Mouse (Mus musculus) forebrain, embryonic 15.5 days (tissue): ENCODE measurements around the gene Brk1. TPM values are rescaled to one million over a fixed set of nuclear protein-coding genes. Genes with fewer than 3 reads are reported as not detected.

Experiments
- ATAC-seq: fragments of 200-750 bp; cut with Nextera tagmentation; replicated peaks from 2 replicates; pipeline ENCODE4 v1.8.0; 2017; ENCODE audit warnings: mild to moderate bottlenecking, moderate TSS enrichment, moderate library complexity
- H3K27ac ChIP-seq: fragments of 300-500 bp; sonication (generic); replicated peaks from 2 replicates; pipeline ENCODE4 v1.5.1; 2015; ENCODE audit warnings: mild to moderate bottlenecking, inconsistent platforms
- H3K27me3 ChIP-seq: fragments of 300-500 bp; sonication (generic); 2 replicates; pipeline ENCODE4 v1.6.1; 2015; ENCODE audit warnings: inconsistent platforms
- H3K36me3 ChIP-seq: fragments of 300-500 bp; sonication (generic); 2 replicates; pipeline ENCODE4 v1.6.1; 2015; ENCODE audit warnings: mild to moderate bottlenecking, inconsistent platforms
- H3K4me1 ChIP-seq: fragments of 300-500 bp; sonication (generic); 2 replicates; pipeline ENCODE4 v1.6.1; 2015; ENCODE audit warnings: inconsistent platforms
- H3K4me2 ChIP-seq: fragments of 300-500 bp; sonication (generic); replicated peaks from 2 replicates; pipeline ENCODE4 v1.6.1; 2015; ENCODE audit warnings: mild to moderate bottlenecking, inconsistent platforms
- H3K4me3 ChIP-seq: fragments of 300-500 bp; sonication (generic); 2 replicates; pipeline ENCODE4 v1.5.1; 2015; ENCODE audit warnings: mild to moderate bottlenecking, inconsistent platforms
- H3K9ac ChIP-seq: fragments of 300-500 bp; sonication (generic); replicated peaks from 2 replicates; pipeline ENCODE4 v1.6.1; 2015; ENCODE audit warnings: mild to moderate bottlenecking, inconsistent platforms
- H3K9me3 ChIP-seq: fragments of 300-500 bp; sonication (generic); 2 replicates; pipeline ENCODE4 v1.6.1; 2016; ENCODE audit warnings: inconsistent platforms
- WGBS: fragments of 180-500 bp; shearing (Covaris S2); methylation state at CpG from one replicate; pipeline ENCODE4 v1.1.7; 2015; ENCODE audit warnings: mixed read lengths; 5-methylcytosine and 5-hydroxymethylcytosine counted together
- polyA plus RNA-seq: library from polyadenylated mRNA; unstranded; fragments of >200 nt; fragmentation: Nextera tagmentation; extraction: Ambion mirVana; gene quantifications from 2 replicates; pipeline ENCODE4 v1.2.1, GENCODE M21; 2015

Gene Brk1
- polyA plus RNA-seq: 239 and 240 TPM in 2 replicates

- H3K27ac ChIP-seq: peak within 1 kb of the TSS; percentile 75
- H3K4me1 ChIP-seq: peaks cover 22% of the 10 kb centered on the region
- H3K4me3 ChIP-seq: peak within 1 kb of the TSS; percentile 96
- H3K4me2 ChIP-seq: peak within 1 kb of the TSS; percentile 88
- H3K9me3 ChIP-seq: no peaks in the 10 kb centered on the region
- under 1% methylated on average over 56 of the region's 65 CpGs for WGBS
- ATAC-seq: peak; percentile 95
- no peaks in the 10 kb centered on the region for H3K27me3 ChIP-seq
- H3K36me3 ChIP-seq: no peaks in the 10 kb centered on the region
- peak within 1 kb of the TSS; percentile 87 for H3K9ac ChIP-seq
Observed at GRCm38 (mm10) chr6:113604432-113605223, at the start of gene Brk1. Gene Brk1, plus strand, starts transcription at chr6:113604772.

- Histone ChIP-seq H3K9me3 (no peaks in the 10 kb centered on the region), H3K36me3 (no peaks in the 10 kb centered on the region), H3K9ac (no peak overlapping the region), H3K4me1 (no peaks in the 10 kb centered on the region), H3K27ac (no peak overlapping the region), H3K4me3 (no peak overlapping the region), H3K4me2 (no peak overlapping the region), H3K27me3 (no peaks in the 10 kb centered on the region)
- WGBS: 63% methylated on average over 6 of the region's 6 CpGs
- no peak for ATAC-seq
Observed at GRCm38 (mm10) chr6:113559736-113560135, 44.8 kb upstream of the Brk1 start.

DNA sequence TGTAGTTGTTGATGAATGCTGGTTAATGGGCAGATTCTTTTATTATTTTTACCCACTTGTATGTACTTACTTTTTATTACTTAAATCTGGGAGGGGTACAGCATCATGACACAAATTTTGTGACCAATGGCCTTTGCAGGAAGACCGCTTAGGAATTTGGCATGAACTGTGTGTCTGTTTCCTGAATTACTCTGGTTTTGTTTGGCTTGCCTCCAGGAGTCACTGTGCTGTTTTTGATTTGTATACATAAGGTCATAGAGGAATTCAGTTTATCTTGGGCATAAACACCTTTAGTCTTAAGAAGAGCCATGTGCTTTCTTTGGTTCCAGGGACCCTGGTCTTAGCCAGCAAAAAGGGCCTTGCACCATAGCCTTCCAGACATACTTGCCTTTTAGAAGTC, 40.0 kb upstream of the Brk1 start:
- Histone ChIP-seq H3K4me2 (no peak overlapping the region), H3K36me3 (no peaks in the 10 kb centered on the region), H3K27me3 (no peaks in the 10 kb centered on the region), H3K27ac (no peak overlapping the region), H3K9ac (no peak overlapping the region), H3K4me1 (no peaks in the 10 kb centered on the region), H3K9me3 (no peaks in the 10 kb centered on the region), H3K4me3 (no peak overlapping the region)
- ATAC-seq: no peak
- WGBS: 98% methylated on average over 1 of the region's 1 CpGs

DNA sequence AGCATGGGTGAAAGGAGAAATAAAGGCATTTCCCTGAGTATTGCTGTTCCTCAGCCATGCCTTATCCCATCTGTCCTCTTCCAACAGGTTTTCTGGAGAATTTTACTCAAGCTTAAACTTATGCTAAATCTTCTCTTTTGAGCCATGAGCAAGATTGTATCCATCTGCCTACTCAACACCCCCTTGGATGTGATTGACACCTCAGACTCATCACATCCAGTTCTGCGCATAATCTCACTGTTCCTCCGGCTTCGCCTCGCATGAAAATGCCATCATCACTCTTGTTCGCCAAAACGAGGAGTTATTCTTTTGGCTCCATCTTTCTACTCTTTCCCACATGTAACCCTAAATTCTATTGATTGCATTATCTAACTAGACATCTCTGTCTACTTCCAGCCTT, 28.5 kb upstream of the Brk1 start:
- no peak overlapping the region for H3K4me3 ChIP-seq
- no peak overlapping the region for H3K27ac ChIP-seq
- no peak for ATAC-seq
- peaks cover 3% of the 10 kb centered on the region; the same call in 1 of the 2 replicates for H3K36me3 ChIP-seq
- H3K9ac ChIP-seq: no peak overlapping the region
- no peaks in the 10 kb centered on the region for H3K27me3 ChIP-seq
- H3K4me2 ChIP-seq: no peak overlapping the region
- 95% methylated on average over 6 of the region's 6 CpGs for WGBS
- no peaks in the 10 kb centered on the region for H3K4me1 ChIP-seq
- no peaks in the 10 kb centered on the region for H3K9me3 ChIP-seq

- H3K27ac ChIP-seq: no peak overlapping the region
- no peak for ATAC-seq
- H3K9ac ChIP-seq: no peak overlapping the region
- no peaks in the 10 kb centered on the region for H3K9me3 ChIP-seq
- peaks cover 3% of the 10 kb centered on the region; the same call in 1 of the 2 replicates for H3K36me3 ChIP-seq
- no peaks in the 10 kb centered on the region for H3K27me3 ChIP-seq
- H3K4me2 ChIP-seq: no peak overlapping the region
- no peaks in the 10 kb centered on the region for H3K4me1 ChIP-seq
- WGBS: 96% methylated on average over 3 of the region's 3 CpGs
- H3K4me3 ChIP-seq: no peak overlapping the region
Observed at GRCm38 (mm10) chr6:113579306-113579705, 25.3 kb upstream of the Brk1 start.

GRCm38 (mm10) chr6:113583023-113583422, 21.5 kb upstream of the Brk1 start:
- H3K9ac ChIP-seq: no peak overlapping the region
- no peak for ATAC-seq
- no peak overlapping the region for H3K4me3 ChIP-seq
- H3K4me2 ChIP-seq: no peak overlapping the region
- no peaks in the 10 kb centered on the region for H3K27me3 ChIP-seq
- H3K9me3 ChIP-seq: no peaks in the 10 kb centered on the region
- H3K4me1 ChIP-seq: no peaks in the 10 kb centered on the region
- 94% methylated on average over 4 of the region's 4 CpGs for WGBS
- no peak overlapping the region for H3K27ac ChIP-seq
- H3K36me3 ChIP-seq: no peaks in the 10 kb centered on the region

- 88% methylated on average over 5 of the region's 5 CpGs for WGBS
- Histone ChIP-seq H3K9ac (no peak overlapping the region), H3K9me3 (no peaks in the 10 kb centered on the region), H3K27me3 (no peaks in the 10 kb centered on the region), H3K36me3 (no peaks in the 10 kb centered on the region), H3K4me2 (no peak overlapping the region), H3K27ac (no peak overlapping the region), H3K4me1 (no peaks in the 10 kb centered on the region), H3K4me3 (no peak overlapping the region)
- ATAC-seq: no peak
Observed at GRCm38 (mm10) chr6:113585065-113585464, 19.5 kb upstream of the Brk1 start.

DNA sequence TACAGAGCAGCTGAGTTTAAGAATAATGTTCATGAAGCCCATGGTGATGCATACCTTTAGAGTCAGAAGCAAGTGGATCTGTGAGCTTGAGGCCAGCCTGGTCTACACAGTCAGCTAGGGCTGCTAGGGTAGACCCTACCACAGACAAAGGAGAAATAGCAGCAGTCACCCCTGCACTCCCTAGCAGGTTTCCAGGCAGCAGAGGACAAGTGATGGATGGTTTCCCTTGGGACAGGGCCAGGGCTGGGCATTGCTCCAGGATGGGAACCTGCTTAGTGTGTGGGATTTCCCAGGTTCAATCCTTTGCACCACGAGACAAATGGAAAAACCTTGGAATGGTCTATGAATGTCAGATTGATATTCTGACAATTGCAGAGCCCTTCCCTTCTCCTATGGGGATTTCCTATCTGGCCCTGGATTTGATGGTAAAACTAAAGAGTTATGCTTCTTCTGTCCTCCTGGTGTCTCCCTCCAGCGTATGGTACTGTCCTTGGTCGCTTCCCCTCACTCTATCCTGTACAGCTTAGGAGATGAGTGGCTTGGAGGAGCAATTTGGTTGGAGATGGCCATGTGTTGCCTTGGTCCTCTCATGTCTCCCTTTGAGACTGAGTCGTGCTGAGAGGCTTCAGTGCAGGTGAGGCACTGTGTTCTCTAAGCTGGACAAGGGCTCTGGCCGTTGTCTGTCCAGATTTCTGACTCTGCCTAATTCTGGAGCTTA, 17.9 kb upstream of the Brk1 start:
- Histone ChIP-seq H3K4me2 (no peak overlapping the region), H3K27ac (no peak overlapping the region), H3K4me3 (no peak overlapping the region), H3K4me1 (no peaks in the 10 kb centered on the region), H3K36me3 (no peaks in the 10 kb centered on the region), H3K9me3 (no peaks in the 10 kb centered on the region), H3K9ac (no peak overlapping the region), H3K27me3 (no peaks in the 10 kb centered on the region)
- WGBS: 72% methylated on average over 5 of the region's 5 CpGs
- no peak for ATAC-seq

GRCm38 (mm10) chr6:113592637-113593036, 11.9 kb upstream of the Brk1 start:
- Histone ChIP-seq H3K4me1 (no peaks in the 10 kb centered on the region), H3K4me2 (no peak overlapping the region), H3K36me3 (no peaks in the 10 kb centered on the region), H3K9me3 (no peaks in the 10 kb centered on the region), H3K4me3 (no peak overlapping the region), H3K27me3 (no peaks in the 10 kb centered on the region), H3K9ac (no peak overlapping the region), H3K27ac (no peak overlapping the region)
- ATAC-seq: no peak
- 93% methylated on average over 2 of the region's 2 CpGs for WGBS

DNA sequence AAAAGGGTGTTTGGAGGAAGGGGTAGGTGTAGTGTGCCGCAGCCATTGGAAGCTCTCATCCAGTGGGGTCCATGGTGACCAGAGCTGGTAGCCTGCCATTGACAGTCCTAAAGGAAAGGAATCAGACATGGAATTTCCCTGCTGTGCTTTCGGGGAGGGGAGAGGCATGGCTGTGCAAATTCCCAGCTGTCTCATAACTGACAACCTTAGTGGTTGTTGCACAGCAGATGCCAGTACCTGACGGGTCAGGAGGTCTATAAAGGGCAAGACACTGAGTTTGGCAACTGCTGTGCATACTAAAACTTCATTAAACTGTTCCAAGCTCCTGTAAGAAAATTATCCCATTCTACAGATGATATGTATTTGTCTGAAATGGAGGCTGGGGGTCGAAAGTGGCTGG, 6.6 kb upstream of the Brk1 start:
- H3K27me3 ChIP-seq: no peaks in the 10 kb centered on the region
- H3K27ac ChIP-seq: no peak overlapping the region
- no peaks in the 10 kb centered on the region for H3K4me1 ChIP-seq
- no peak for ATAC-seq
- no peaks in the 10 kb centered on the region for H3K36me3 ChIP-seq
- H3K9me3 ChIP-seq: no peaks in the 10 kb centered on the region
- no peak overlapping the region for H3K4me2 ChIP-seq
- no peak overlapping the region for H3K4me3 ChIP-seq
- WGBS: 89% methylated on average over 4 of the region's 4 CpGs
- H3K9ac ChIP-seq: no peak overlapping the region

- Histone ChIP-seq H3K27me3 (no peaks in the 10 kb centered on the region), H3K36me3 (no peaks in the 10 kb centered on the region), H3K9ac (no peak overlapping the region), H3K4me1 (no peaks in the 10 kb centered on the region; the same call in 1 of the 2 replicates), H3K9me3 (no peaks in the 10 kb centered on the region), H3K27ac (no peak overlapping the region), H3K4me2 (no peak overlapping the region), H3K4me3 (no peak overlapping the region)
- 73% methylated on average over 5 of the region's 5 CpGs for WGBS
- no peak for ATAC-seq
Observed at GRCm38 (mm10) chr6:113599833-113600232, 4.7 kb upstream of the Brk1 start.

- H3K4me2 ChIP-seq: no peak within 1 kb of the TSS
- no peaks in the 10 kb centered on the region for H3K27me3 ChIP-seq
- peaks cover 6% of the 10 kb centered on the region for H3K4me1 ChIP-seq
- H3K27ac ChIP-seq: no peak within 1 kb of the TSS
- no peaks in the 10 kb centered on the region for H3K9me3 ChIP-seq
- no peak within 1 kb of the TSS for H3K9ac ChIP-seq
- no peaks in the 10 kb centered on the region for H3K36me3 ChIP-seq
- WGBS: 32% methylated on average over 23 of the region's 23 CpGs
- ATAC-seq: no peak
- no peak within 1 kb of the TSS for H3K4me3 ChIP-seq
Observed at GRCm38 (mm10) chr6:113600543-113601139, 3.9 kb upstream of the Brk1 start, which contains the start of gene Fancd2os. Gene Fancd2os, minus strand, starts transcription at chr6:113600715.
